Mouse (Mus musculus) erythroblast, embryonic 14.5 days (primary cell): ENCODE measurements around the gene Gm10318. TPM values are rescaled to one million over a fixed set of nuclear protein-coding genes. Genes with fewer than 3 reads are reported as not detected.

Experiments
- H3K27me3 ChIP-seq: 2 replicates; pipeline ENCODE4 v1.6.1; 2012; ENCODE audit warnings: inconsistent platforms; ENCODE audit not compliant: control insufficient read depth
- H3K36me3 ChIP-seq: 2 replicates; pipeline ENCODE4 v1.6.1; 2012; ENCODE audit warnings: mild to moderate bottlenecking, inconsistent platforms; ENCODE audit not compliant: control insufficient read depth
- H3K4me1 ChIP-seq: 2 replicates; pipeline ENCODE4 v1.6.1; 2012; ENCODE audit warnings: inconsistent platforms; ENCODE audit not compliant: control insufficient read depth
- H3K4me3 ChIP-seq: replicated peaks from 2 replicates; pipeline ENCODE3; 2012; ENCODE audit warnings: moderate library complexity, mild to moderate bottlenecking, inconsistent platforms
- H3K9me3 ChIP-seq: 2 replicates; pipeline ENCODE4 v1.6.1; 2012; ENCODE audit warnings: low read length, inconsistent platforms, mixed read lengths; ENCODE audit not compliant: control insufficient read depth
- GATA1 ChIP-seq: IDR thresholded peaks from 2 replicates; pipeline ENCODE4 v1.6.1; 2012; ENCODE audit warnings: low read length, inconsistent platforms, mixed read lengths
- TAL1 ChIP-seq: IDR thresholded peaks from 3 replicates; pipeline ENCODE4 v1.6.1; 2012; ENCODE audit warnings: low read length, inconsistent platforms, mixed read lengths
- polyA plus RNA-seq: library from polyadenylated mRNA; stranded (reverse); fragments of >175 nt; gene quantifications from 2 replicates; pipeline ENCODE4 v1.2.3, GENCODE M21; 2012

The Gm10318 gene
- not detected in 2 replicates for polyA plus RNA-seq

DNA sequence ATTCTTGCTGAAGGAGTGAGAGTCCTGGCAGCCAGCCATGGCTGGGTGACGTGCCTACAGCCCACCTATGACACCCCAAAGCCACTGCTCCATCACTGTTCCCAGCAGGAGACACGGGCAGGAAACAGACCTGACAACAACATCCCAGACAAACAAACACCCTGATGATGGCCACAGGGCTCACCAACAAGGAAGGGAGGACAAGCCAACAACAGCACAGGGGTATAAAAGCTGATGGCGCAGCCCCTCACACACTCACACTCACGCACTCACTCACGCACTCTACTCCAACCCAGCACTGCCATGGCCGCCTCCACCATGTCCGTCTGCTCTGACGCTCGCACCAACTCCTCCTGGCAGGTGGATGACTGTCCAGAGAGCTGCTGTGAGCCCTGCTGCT, at the start of gene Gm10318:
Gene Gm10318 (plus strand): TSS at position 301 of the 400 bp plus-strand sequence.
- H3K4me1 ChIP-seq = no peaks in the 10 kb centered on the region
- TF ChIP-seq GATA1 (no peak), TAL1 (no peak)

DNA sequence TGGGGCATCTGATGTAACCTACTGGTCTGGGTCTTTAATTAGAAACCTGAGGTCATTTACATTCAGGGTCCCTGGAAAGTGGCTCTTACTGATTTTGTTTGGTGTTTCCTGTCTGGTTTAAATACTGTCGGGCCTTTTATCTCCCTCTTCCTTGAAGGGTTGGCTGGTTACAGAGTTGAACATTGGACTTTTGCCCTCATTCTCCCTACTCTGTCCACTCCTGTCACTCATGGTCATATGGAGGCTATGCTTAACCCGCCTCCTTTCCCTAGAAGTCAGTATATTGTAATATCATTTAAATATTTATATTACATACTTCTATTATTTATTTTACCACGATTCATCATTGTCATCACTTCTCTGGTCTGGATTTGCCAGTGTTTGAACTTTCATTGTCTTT, 48.6 kb upstream of the Gm10318 start:
- Histone ChIP-seq H3K9me3 (no peaks in the 10 kb centered on the region; the same call in 1 of the 2 replicates), H3K36me3 (no peaks in the 10 kb centered on the region), H3K27me3 (no peaks in the 10 kb centered on the region), H3K4me3 (no peak overlapping the region), H3K4me1 (no peaks in the 10 kb centered on the region)
- no peak for TF ChIP-seq GATA1
- TF ChIP-seq TAL1 = no peak

More for the DNA sequence above, at the start of gene Gm10318:
- Histone ChIP-seq H3K9me3 (peaks cover under 1% of the 10 kb centered on the region), H3K4me3 (no peak within 1 kb of the TSS), H3K36me3 (no peaks in the 10 kb centered on the region), H3K27me3 (no peaks in the 10 kb centered on the region)

DNA sequence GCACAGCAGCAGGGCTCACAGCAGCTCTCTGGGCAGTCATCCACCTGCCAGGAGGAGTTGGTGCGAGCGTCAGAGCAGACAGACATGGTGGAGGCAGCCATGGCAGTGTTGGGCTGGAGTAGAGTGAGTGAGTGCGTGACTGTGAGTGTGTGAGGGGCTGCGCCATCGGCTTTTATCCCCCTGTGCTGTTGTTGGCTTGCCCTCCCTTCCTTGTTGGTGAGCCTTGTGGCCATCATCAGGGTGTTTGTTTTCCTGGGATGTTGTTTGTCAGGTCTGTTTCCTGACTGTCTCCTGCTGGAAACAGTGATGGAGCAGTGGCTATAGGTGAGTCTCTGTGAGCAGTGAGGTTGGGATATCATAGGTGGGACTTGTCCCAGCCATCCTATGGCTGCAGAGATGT, 40.9 kb upstream of the Gm10318 start, which contains the start of gene Gm9507:
Gene Gm9507 (minus strand): TSS at position 101 of the 400 bp plus-strand sequence.
- Histone ChIP-seq H3K36me3 (no peaks in the 10 kb centered on the region), H3K4me3 (no peak within 1 kb of the TSS)

DNA sequence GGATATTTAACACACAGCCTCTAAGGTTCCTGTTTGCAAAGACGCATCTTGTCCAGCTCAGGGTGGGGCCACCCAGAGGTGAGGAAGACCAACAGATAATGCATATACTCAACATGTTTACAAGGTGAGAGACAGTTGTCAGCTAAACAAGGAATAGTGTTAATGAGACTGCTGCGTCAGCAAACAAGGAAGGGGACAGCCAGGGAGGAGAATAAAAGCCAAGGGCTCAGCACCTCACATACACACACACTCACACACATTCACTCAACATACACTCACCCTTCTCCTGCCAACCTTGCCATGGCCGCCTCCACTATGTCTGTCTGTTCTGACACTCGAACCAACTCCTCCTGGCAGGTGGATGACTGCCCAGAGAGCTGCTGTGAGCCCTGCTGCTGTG, 38.3 kb upstream of the Gm10318 start, which contains the start of gene Gm2696:
Gene Gm2696 (plus strand): TSS at position 301 of the 400 bp plus-strand sequence.
- Histone ChIP-seq H3K4me3 (no peak within 1 kb of the TSS), H3K4me1 (no peaks in the 10 kb centered on the region), H3K9me3 (no peaks in the 10 kb centered on the region; the same call in 1 of the 2 replicates), H3K27me3 (no peaks in the 10 kb centered on the region), H3K36me3 (no peaks in the 10 kb centered on the region)
- TF ChIP-seq GATA1 (no peak), TAL1 (no peak)

More for the DNA sequence above, 40.9 kb upstream of the Gm10318 start, which contains the start of gene Gm9507:
- TF ChIP-seq GATA1 (no peak), TAL1 (no peak)
- no peaks in the 10 kb centered on the region for H3K4me1 ChIP-seq
- no peaks in the 10 kb centered on the region for H3K27me3 ChIP-seq
- H3K9me3 ChIP-seq = no peaks in the 10 kb centered on the region; the same call in 1 of the 2 replicates

DNA sequence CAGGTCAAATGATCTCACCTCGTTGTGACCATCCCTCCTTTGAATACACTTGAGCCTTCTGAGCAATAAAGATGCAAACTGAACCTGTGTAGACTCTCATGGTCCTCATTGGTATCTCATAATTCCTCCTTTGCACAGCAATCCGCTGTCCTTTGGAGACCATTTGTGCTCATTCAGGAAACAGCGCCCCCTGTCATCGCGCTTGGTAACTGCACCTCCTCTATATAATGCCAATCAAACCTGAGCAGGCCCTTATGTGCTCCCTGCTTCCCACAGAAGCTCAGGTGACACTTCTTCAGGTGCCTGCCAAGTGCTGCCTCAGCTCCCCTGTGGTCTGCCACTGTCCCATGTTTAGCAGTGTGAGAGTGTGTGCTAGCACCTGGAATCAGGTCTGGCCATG, 37.1 kb upstream of the Gm10318 start:
- H3K4me3 ChIP-seq = no peak overlapping the region
- no peaks in the 10 kb centered on the region for H3K36me3 ChIP-seq
- no peaks in the 10 kb centered on the region; the same call in 1 of the 2 replicates for H3K9me3 ChIP-seq
- TF ChIP-seq TAL1 = no peak
- TF ChIP-seq GATA1 = no peak
- no peaks in the 10 kb centered on the region for H3K27me3 ChIP-seq
- H3K4me1 ChIP-seq = no peaks in the 10 kb centered on the region

DNA sequence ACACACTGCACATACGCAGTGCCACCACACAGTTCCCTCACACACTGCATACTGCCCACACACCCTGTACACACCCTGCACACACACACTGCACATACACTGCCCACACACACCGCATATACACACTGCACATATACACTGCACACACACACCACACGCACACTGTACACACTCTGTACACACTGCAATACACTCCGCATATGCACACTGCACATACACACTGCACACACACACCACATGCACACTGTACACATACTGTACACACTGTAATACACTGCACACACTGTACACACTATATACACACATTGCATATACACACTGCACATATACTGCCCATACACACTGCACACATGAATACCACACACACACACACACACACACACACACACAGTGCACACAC, 34.1 kb upstream of the Gm10318 start:
- TF ChIP-seq GATA1 (no peak), TAL1 (no peak)
- no peak overlapping the region for H3K4me3 ChIP-seq
- H3K4me1 ChIP-seq = no peaks in the 10 kb centered on the region
- no peaks in the 10 kb centered on the region for H3K36me3 ChIP-seq
- H3K27me3 ChIP-seq = no peaks in the 10 kb centered on the region
- H3K9me3 ChIP-seq = no peaks in the 10 kb centered on the region; the same call in 1 of the 2 replicates

DNA sequence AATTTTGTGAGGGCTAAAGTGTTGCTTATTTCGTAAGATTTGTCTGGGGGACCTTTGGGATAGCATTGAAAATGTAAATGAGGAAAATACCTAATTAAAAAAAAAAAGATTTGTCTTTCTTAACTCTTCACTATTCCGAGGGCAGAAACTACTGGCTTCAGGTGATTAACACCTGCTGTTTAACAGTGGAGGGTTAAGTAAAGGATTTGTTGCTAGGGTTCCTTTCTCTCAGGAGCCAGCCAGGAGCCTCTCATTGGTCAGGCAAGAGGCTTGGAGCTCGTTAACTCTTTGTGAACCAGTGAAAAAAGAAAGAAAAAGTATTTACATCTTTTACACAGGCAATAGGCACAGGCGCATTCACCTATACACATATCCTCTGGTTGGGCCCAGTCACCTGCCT, 33.5 kb upstream of the Gm10318 start:
- Histone ChIP-seq H3K27me3 (no peaks in the 10 kb centered on the region), H3K4me1 (no peaks in the 10 kb centered on the region), H3K4me3 (no peak overlapping the region), H3K36me3 (no peaks in the 10 kb centered on the region), H3K9me3 (no peaks in the 10 kb centered on the region; the same call in 1 of the 2 replicates)
- TF ChIP-seq GATA1 = no peak
- no peak for TF ChIP-seq TAL1

DNA sequence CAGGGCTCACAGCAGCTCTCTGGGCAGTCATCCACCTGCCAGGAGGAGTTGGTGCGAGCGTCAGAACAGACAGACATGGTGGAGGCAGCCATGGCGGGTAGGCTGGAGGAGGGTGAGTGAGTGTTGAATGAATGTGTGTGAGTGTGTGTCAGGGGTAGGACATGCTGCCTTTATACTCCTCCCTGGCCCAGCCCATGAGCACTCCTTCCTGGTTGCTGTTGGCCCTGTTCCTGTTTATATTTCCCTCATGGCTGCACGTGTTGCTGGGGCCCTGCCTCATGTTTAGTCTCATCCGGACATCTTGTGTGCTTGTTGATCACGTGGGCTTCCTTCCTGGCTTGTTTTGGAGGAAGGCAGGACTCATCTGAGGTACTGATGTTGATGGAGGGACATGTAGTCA, 25.7 kb upstream of the Gm10318 start, which contains the start of gene Krtap10-4:
Gene Krtap10-4 (minus strand): TSS at position 145 of the 400 bp plus-strand sequence.
- H3K9me3 ChIP-seq = no peaks in the 10 kb centered on the region; the same call in 1 of the 2 replicates
- no peak for TF ChIP-seq GATA1
- TF ChIP-seq TAL1 = no peak
- no peaks in the 10 kb centered on the region for H3K27me3 ChIP-seq
- H3K4me1 ChIP-seq = no peaks in the 10 kb centered on the region
- H3K36me3 ChIP-seq = no peaks in the 10 kb centered on the region
- no peak within 1 kb of the TSS for H3K4me3 ChIP-seq

DNA sequence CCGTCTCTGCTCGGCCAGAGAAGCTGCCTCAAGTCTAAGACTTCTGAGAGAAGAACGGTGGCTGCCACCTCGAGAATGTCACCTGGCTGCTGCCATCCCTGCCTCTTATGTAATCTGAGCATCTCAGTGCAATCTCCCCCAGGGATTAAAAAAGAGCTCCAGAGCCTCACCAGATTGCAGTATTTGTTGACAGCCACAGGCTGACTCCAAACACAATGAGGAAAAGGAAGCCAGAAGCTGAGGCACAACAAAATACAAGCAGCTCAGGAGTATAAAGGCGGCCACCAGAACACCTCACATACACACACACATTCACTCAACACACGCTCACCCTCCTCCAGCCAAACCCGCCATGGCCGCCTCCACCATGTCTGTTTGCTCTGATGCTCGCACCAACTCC, 17.0 kb upstream of the Gm10318 start, which contains the start of gene Krtap10-10:
Gene Krtap10-10 (plus strand): TSS at position 301 of the 400 bp plus-strand sequence.
- TF ChIP-seq TAL1 = no peak
- no peak for TF ChIP-seq GATA1
- Histone ChIP-seq H3K36me3 (no peaks in the 10 kb centered on the region), H3K4me3 (no peak within 1 kb of the TSS), H3K9me3 (no peaks in the 10 kb centered on the region), H3K27me3 (no peaks in the 10 kb centered on the region), H3K4me1 (no peaks in the 10 kb centered on the region)

DNA sequence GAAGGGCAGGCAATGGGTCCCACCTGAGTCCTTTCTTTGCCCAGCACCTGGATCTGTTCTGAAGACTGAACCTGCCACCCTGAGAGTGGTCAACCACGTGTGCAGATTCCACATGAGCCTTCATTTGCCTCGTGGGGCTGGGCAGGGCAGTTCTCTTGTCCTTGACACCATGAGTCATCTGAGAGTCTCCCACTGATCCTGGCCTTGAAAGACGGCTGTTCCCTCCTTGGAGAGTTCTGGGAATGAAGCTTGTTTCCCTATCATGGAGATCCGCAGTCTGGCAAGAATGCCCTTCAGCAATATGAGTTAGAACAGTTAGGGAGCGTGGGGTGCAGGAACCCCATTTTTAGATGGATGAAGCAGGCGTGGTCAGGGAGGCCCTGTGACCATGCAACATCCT, 13.7 kb upstream of the Gm10318 start:
- Histone ChIP-seq H3K4me1 (no peaks in the 10 kb centered on the region), H3K9me3 (peaks cover 2% of the 10 kb centered on the region; the same call in 1 of the 2 replicates), H3K27me3 (no peaks in the 10 kb centered on the region), H3K4me3 (no peak overlapping the region), H3K36me3 (no peaks in the 10 kb centered on the region)
- TF ChIP-seq TAL1 (no peak), GATA1 (no peak)
